Mouse (Mus musculus) myocyte (in vitro differentiated cells): ENCODE results near the gene Ryr1.

Source experiments
- CEBPB ChIP-seq: IDR thresholded peaks from 2 replicates; pipeline ENCODE4 v1.6.1; 2011; ENCODE audit warnings: mild to moderate bottlenecking, moderate library complexity; ENCODE audit not compliant: poor library complexity, insufficient read depth, severe bottlenecking
- E2F4 ChIP-seq: IDR thresholded peaks from one replicate; pipeline ENCODE4 v1.6.1; 2011; ENCODE audit warnings: mild to moderate bottlenecking, control low read depth, moderate library complexity; ENCODE audit not compliant: insufficient read depth
- MAX ChIP-seq: IDR thresholded peaks from one replicate; pipeline ENCODE4 v1.6.1; 2011; ENCODE audit warnings: low read depth, mild to moderate bottlenecking, control low read depth
- MYOD1 ChIP-seq, 3 experiments: IDR thresholded peaks; one replicate each; pipeline ENCODE4 v1.6.1; 2011; ENCODE audit warnings: control low read depth in 2 of 3, low read depth in 2 of 3, mild to moderate bottlenecking in 2 of 3, moderate library complexity in 1 of 3; ENCODE audit not compliant: insufficient read length in 2 of 3, control insufficient read depth in 1 of 3
- MYOG ChIP-seq, 3 experiments: IDR thresholded peaks; one replicate each; pipeline ENCODE4 v1.6.1; 2011; ENCODE audit warnings: control low read depth in 2 of 3, low read depth in 2 of 3, mild to moderate bottlenecking in 2 of 3; ENCODE audit not compliant: insufficient read length in 2 of 3, control insufficient read depth in 1 of 3, insufficient read depth in 1 of 3
- POLR2A ChIP-seq: IDR thresholded peaks from one replicate; pipeline ENCODE4 v1.6.1; 2011; ENCODE audit warnings: low read depth, mild to moderate bottlenecking, control low read depth, moderate library complexity; ENCODE audit not compliant: insufficient read length
- POLR2AphosphoS2 ChIP-seq: IDR thresholded peaks from one replicate; pipeline ENCODE4 v1.6.1; 2011; ENCODE audit warnings: low read depth, control low read depth; ENCODE audit not compliant: insufficient read length
- REST ChIP-seq: IDR thresholded peaks from one replicate; pipeline ENCODE4 v1.6.1; 2011; ENCODE audit warnings: mild to moderate bottlenecking, control low read depth, moderate library complexity; ENCODE audit not compliant: insufficient read depth, insufficient read length
- SRF ChIP-seq: IDR thresholded peaks from one replicate; pipeline ENCODE4 v1.6.1; 2011; ENCODE audit warnings: low read depth; ENCODE audit not compliant: control insufficient read depth, insufficient read length
- TCF12 ChIP-seq: IDR thresholded peaks from one replicate; pipeline ENCODE4 v1.6.1; 2011; ENCODE audit warnings: mild to moderate bottlenecking, control low read depth; ENCODE audit not compliant: poor library complexity, insufficient read depth, severe bottlenecking
- TCF3 ChIP-seq: IDR thresholded peaks from one replicate; pipeline ENCODE4 v1.6.1; 2011; ENCODE audit warnings: low read depth, control low read depth; ENCODE audit not compliant: insufficient read length
- USF1 ChIP-seq: IDR thresholded peaks from one replicate; pipeline ENCODE4 v1.6.1; 2011; ENCODE audit warnings: low read depth, mild to moderate bottlenecking, control low read depth, moderate library complexity

- TF ChIP-seq MYOG (IDR thresholded peaks at IDR 0.05; ENCODE audit: control insufficient read depth in 1 of 3, insufficient read depth in 1 of 3, insufficient read length in 2 of 3, low read depth in 2 of 3) (no peak), POLR2AphosphoS2 (no peak), POLR2A (no peak), USF1 (no peak), TCF12 (no peak), MAX (no peak), MYOD1 (IDR thresholded peaks at IDR 0.05; ENCODE audit: control insufficient read depth in 1 of 3, insufficient read length in 2 of 3, low read depth in 2 of 3) (no peak), REST (no peak), TCF3 (no peak), E2F4 (no peak), CEBPB (no peak), SRF (no peak)
Measured at GRCm38 (mm10) chr7:29031641-29032040, 93.3 kb downstream of the Ryr1 start.
